Mouse (Mus musculus): ENCODE measurements around the gene Tkt. TPM values are rescaled to one million over a fixed set of nuclear protein-coding genes. Genes with fewer than 3 reads are reported as not detected.

The Tkt gene
- total RNA-seq, 2 experiments from 2014 or later = 790 to 884 TPM

GRCm38 (mm10) chr14:30584497-30585251 is 36.5 kb downstream of the Tkt start:
- no peak for DNase-seq

GRCm38 (mm10) chr14:30585323-30585722 is 37.2 kb downstream of the Tkt start:
- no peak for DNase-seq

GRCm38 (mm10) chr14:30586780-30587461 is 38.8 kb downstream of the Tkt start:
- DNase-seq = peak; percentile 64

DNA sequence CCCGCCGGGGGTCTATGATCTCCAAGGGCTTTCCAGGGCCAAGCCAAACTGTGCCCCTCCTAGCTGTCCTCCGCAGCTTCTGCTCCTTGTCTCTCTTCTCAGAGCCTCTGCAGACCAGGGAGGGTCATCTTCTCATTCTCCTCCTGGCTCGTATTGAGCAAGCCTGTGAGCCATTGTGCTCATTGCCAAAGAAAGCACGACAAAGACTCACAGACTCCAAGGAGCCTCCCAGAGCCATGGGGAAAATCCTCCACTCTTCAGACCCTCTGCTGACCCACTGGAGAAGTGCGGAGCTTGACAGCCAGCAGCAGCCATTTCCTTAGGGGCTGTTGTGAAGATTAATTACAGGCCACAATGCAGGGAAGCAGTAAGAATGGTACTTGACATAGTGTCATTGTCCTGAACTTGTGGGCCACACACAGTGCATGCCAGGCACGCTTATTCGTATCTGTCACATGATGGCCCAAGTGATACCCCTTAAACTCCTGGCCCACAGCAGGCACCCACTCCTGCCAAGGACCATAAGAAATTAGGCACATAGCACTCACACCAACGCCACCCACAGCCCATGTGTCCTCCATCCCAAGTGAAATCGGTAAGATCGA is 42.0 kb downstream of the Tkt start:
- DNase-seq = no peak

- DNase-seq = no peak
Measured at GRCm38 (mm10) chr14:30590918-30591317, 42.8 kb downstream of the Tkt start.

DNA sequence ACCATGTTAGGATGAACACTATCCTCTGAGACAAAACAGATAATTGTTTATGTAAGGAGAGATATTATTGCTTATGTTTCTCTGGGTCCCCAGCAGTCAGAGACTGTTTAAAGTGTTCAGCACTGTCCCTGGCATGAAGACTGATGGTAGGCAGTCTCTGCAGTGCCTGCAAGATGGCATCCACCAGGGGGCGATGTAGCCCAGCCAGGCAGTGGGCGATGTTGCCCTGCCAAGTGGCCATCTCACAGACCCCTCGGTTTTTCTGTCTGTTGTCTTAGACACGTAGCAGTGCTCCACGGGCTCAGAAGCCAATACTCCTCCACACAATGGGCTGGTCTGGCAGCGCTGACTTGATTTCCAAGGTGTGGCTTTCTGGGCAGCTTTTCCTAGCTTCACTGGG is 43.3 kb downstream of the Tkt start:
- peak; percentile 93 for DNase-seq

GRCm38 (mm10) chr14:30593279-30594091 is 45.3 kb downstream of the Tkt start:
- DNase-seq = peak; percentile 78

DNA sequence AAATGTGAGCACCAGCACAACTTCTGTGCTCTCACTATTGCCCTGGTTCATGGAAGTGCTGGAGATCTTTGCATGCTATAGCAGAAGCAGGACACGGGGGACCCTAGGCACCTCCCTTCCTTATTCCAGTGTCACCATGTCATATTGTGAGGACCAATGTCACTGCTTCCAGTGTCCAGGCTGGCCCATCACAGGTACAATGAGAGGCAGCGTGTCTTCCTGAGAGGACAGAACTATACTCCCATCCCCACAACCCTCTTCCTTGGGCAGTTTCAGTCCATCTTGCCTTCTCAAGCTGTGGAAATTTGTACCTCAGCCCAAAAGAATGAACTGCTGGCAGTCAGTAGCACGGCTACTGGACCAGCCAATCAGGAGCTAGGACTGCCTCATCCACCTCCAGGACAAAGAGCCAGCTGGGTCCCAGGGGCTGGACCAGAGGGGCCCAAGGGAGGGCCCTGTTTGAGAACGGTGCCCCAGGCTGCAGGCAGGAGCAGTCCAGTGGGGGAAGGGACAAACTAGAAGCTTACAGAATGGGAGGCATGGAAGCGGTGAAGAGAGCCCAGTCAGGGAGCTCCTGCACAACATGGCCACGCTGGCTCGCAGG is 46.0 kb downstream of the Tkt start:
- peak; percentile 86 for DNase-seq

DNA sequence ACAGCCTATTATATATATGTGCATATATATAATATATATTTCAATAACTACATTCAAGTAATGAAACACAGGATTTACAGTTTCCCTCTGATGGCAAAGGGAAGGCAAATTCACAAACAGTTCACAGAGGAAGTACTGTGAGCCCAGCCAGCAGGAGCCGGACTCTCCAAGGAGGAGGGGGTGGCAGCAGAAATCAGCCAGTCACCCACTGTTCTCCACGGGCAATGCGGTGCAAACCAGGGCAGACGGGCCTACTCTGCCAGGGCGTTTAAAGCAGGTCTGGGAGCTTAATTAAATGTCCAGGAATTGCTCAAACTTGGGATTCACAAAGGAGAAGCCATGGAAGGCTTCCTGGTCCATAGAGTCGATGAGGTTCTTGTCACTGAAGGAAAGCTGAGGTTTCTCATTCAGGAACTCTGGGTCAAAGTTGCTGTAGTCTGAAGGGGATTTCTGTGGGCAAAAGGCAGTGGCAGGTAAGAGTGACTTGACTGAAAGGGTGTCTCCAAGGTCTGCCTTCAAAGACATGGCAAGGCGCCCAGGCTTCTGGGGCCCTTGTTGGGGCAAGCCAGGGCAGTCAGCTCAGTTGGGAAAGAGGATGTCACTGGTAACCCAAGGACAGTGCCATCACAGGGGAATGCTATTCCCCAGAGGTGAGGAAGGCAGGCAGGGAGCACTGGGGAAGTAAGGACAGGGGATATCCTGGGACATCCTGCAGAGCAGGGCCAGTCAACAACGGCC is 47.6 kb downstream of the Tkt start:
- DNase-seq = peak; percentile 84

- DNase-seq = no peak
Measured at GRCm38 (mm10) chr14:30596407-30596806, 48.2 kb downstream of the Tkt start.

- no peak for DNase-seq
Measured at GRCm38 (mm10) chr14:30597142-30597541, 49.0 kb downstream of the Tkt start.

- DNase-seq = no peak
Measured at GRCm38 (mm10) chr14:30606817-30607216, 58.7 kb downstream of the Tkt start.

DNA sequence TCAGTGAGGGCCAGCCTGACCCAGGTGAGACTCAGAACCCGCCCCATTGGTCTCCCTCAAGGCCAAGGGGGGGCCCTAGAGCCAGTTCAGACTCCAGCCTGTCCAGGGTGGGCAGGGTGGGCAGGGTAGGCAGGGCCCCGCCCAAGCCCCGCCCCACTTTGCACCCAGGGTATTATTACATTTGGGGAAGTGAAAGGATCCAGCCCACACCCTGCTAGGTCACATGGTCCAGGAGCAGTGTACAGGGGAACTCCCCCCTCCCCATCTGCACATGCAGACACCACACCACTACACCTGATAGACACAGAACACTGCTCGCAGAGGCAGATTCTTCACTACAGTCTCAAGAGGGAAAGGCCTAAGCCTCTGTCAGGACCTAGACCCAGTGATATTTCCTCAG is 59.5 kb downstream of the Tkt start:
- DNase-seq = no peak

GRCm38 (mm10) chr14:30608176-30608575 is 60.0 kb downstream of the Tkt start:
- DNase-seq = no peak

DNA sequence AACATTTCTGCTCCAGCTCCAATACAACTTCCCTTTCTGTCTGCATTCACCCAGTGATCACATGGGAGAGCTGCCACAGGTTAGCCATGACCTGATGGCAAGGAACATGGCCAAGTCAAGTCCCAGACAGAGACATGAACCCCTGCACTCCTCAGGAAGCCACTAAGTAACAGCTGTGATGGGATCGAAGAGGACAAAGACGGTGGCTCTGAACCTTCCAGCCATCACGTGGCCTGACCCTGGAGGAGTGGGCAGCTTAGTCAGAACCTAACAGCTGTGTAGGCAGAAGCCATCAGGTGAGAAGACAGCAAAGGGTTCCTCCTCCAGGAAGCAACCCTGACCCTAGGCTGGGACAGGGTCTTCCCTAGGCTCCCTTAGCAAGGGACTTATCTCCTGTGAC is 61.3 kb downstream of the Tkt start:
- DNase-seq = no peak

DNA sequence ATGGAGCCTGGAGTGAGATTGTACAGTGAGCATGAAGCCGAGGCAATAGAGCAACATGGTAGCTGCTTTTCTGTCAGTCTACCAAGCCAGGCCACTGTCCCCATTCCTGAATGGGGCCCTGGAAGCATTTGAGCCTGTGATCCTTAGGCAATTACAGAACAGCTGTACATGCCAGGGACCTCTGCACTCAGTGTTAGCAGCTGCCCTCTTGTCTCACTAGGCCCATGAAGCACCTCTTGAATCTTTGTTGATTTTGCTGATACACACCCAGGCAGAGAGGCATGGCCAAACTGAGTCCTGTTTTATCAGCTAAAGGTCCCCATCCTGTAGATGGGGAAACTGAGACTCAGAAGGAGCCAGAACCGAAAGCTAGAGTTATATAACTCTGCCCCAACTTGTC is 62.1 kb downstream of the Tkt start:
- DNase-seq = no peak

- no peak for DNase-seq
Measured at GRCm38 (mm10) chr14:30610940-30611339, 62.8 kb downstream of the Tkt start.

- DNase-seq = peak; percentile 94
Measured at GRCm38 (mm10) chr14:30612523-30612922, 64.4 kb downstream of the Tkt start.

DNA sequence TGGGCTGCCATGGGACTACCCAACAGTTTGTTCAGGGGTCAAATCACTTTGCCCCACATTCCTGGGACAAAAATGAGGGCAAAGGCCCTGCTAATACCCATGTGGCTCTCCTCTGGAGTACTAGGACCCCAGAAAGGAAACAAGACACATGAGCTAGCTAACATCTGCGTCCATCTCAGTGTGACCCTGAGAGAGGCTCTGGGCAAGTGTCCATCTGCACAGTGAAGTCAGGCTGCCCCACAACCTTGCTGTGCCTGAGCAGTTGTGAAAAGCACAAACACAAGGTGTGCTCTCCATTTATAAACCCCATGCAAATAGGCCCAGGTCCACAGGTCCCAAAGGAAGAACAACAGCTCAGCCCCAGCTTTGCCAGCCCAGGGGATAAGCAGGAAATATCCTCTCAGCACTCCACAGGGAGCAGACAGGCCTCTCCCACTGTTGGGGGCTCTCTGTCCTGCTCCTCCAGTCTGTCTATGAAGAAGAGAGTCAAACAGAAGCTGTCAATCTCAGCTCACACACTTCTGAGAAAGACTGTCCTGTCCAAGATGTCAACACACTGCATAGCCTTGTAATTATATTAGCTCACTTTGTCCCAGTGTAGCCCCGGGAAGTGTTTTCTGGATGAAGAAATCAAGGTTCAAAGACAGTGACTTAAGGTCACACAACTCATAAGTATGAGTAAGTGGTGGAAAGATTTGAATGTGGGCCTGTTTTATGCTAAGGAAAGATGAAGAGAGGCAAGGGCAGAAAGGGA is 65.0 kb downstream of the Tkt start:
- DNase-seq = peak; percentile 55

GRCm38 (mm10) chr14:30616751-30617150 is 68.6 kb downstream of the Tkt start:
- no peak for DNase-seq
